Mouse (Mus musculus): Measurements from ENCODE around the gene Daam2. TPM values are rescaled to one million over a fixed set of nuclear protein-coding genes. Genes with fewer than 3 reads are reported as not detected.

Gene Daam2
- total RNA-seq, 1 experiment from 2014 or later = under 0.01 TPM

DNA sequence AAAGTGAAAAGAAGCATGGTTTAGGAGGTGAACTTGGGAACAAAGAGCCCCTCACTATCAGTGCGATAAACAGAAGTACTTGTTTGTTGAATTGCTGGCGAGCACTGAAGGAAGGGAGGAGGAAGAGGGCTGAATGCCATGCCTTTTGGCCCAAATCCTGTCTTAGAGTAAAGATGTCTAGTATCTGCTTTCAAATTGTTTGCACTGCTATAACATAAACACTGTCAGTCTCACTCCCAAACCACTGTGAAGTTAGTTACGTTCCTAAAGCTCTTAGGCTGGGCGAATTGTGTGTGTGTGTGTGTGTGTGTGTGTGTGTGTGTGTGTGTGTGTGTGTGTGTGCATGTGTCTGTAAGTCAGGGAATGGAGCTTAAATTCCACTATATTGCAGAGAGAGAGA lies 28.6 kb downstream of the Daam2 start:
- no peak for ATAC-seq (replicated peaks; ENCODE audit: low read depth, poor library complexity, severe bottlenecking)

DNA sequence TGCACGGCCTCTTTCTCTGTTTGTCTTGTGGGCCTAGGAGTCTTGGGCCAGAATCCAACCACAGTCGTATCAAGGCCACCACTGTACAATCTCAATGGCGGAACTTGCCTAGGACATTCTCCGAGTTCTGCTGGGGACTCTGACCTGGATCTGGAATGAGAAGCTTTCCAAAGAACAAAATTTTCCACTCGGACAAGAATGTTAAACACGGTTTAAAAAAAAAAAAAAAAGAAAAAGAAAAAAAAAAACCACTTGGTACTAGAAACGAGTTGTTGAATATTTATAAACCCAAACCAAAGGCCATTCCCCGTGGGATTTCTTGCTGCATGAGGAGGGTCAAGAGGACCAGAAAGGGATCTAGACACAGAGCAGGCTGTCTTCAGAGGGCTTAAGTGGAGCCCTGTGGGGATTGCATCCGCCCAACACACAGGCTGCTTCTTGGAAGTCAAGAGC lies 29.9 kb downstream of the Daam2 start:
- ATAC-seq (replicated peaks; ENCODE audit: low read depth, poor library complexity, severe bottlenecking) = no peak

DNA sequence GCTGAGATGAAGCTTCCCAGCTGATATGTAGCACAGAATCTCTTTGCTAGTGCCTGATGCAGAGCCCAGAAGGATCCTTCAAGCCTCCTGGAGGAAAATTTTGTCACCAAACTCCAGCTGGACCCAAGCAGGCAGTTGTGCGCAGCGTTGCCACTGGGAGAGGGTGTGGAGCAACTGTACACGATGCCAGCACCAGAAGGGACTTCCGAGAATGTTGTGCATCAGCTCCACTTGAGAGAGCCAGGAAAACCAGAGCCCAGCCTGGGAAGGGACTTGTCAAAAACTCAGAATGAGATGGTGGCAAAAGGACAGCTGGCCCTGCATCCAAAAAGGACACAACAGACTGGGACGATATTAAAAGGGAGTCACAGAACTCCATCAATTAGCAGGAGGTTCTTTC lies 32.5 kb downstream of the Daam2 start:
- no peak for ATAC-seq (replicated peaks; ENCODE audit: low read depth, poor library complexity, severe bottlenecking)

DNA sequence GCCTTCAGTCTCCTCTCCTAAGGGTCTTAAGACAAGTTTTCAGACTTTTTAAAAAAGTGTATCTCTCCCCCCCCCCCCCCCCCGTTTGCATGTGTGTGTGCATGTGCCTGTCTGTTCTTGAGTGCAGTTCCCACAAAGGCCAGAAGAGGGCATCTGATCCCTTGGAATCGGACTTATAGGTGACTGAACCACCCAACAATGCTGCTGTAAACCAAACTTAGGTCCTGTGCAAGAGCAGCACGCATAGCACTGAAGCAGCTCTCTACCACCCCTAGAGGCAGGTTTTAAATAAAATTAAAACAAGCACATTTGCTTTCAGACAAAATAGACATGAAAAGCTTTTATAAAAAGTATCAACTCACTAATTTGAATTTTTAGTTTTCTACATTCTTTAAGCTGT lies 33.9 kb downstream of the Daam2 start:
- peak; percentile 62 for ATAC-seq (replicated peaks; ENCODE audit: low read depth, poor library complexity, severe bottlenecking)

DNA sequence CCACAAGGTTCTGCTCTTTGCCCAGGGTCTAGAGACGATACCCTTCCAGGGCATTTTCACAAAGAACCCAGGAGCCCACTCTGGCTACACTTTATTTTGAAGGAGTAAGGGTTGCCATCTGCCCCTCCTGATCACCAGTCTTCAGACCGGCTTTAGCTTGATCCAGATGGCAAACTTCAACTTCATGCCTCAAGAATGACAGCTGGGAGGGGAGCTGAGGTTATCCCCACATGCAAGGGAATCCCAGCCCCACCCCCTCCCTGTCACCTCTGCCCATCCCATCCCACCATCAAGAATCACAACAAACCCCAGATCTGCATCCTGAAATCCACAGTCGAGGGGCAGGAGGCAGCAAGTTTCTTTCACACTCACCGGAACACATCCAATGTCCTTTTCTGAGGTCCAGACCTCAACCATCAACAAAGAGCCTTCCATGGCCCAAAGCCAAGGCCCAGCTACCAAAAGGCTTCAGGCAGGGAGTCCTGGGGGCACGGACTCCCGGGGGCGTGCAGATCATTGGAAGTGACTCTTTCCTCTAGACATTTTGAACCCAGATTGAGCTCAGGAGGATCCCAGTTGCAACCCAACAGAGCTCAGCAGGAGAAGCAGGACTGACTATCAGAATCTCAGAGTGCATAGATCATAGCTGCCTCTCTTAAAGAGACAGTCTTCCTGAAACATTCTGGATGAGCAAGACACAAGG lies 35.5 kb downstream of the Daam2 start:
- no peak for ATAC-seq (replicated peaks; ENCODE audit: low read depth, poor library complexity, severe bottlenecking)

DNA sequence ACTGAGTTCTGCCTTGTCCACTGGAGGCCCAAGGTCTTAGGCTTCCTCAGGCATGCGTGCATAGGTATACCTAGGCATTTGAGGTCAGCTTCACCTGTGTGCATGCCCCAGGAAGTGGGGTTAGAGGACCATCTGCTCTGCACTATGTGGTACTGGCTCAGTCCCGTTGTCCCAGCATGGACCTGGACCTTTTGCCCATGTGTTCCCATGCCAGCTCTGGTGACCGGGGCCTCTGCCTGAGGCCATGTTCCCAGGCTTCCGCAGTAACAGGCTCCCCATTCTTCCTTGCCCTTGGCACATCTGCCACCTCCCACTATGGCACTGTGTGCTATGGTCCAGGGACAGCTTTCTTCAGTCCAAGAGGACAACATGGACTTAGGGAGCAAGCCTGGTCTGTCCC lies 36.1 kb downstream of the Daam2 start:
- no peak for ATAC-seq (replicated peaks; ENCODE audit: low read depth, poor library complexity, severe bottlenecking)

DNA sequence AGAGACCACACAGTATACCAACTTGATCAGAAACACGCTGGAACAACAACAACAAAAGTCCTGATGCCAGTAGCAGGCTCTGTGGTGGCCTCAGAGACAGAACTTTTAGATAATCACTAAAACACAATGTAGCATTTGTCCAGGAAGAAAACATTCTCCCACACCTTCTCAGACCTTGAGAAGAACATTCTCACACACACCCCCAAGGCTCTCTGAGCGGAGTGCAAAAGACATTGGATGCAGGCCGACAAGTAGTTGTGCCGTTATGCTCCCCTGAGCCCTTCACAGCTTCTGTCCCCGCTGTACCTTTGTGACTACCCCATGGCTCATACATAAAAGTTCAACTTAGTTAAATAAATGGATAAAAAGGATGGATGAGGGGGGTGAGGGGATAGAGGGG lies 37.6 kb downstream of the Daam2 start:
- ATAC-seq (replicated peaks; ENCODE audit: low read depth, poor library complexity, severe bottlenecking) = no peak

DNA sequence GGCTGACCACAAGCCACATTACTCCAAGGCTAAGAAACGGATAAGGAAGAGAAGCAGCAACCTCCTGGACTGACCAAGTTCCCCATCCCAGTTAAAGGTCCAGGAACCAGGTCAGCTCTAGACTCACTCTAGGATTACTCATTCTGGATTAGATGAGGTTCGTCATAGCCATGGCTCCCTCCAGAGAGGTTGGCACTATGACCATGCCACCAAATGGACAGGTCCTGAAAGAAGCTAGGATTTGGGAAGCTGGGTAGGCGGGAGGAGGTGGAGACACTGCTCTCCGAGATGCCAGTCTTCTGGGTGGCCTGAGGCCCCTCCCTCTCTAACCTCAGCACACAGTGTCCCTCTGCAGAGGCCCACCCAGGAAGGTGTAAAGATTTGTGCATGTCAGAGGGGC lies 38.2 kb downstream of the Daam2 start:
- ATAC-seq (replicated peaks; ENCODE audit: low read depth, poor library complexity, severe bottlenecking) = no peak

DNA sequence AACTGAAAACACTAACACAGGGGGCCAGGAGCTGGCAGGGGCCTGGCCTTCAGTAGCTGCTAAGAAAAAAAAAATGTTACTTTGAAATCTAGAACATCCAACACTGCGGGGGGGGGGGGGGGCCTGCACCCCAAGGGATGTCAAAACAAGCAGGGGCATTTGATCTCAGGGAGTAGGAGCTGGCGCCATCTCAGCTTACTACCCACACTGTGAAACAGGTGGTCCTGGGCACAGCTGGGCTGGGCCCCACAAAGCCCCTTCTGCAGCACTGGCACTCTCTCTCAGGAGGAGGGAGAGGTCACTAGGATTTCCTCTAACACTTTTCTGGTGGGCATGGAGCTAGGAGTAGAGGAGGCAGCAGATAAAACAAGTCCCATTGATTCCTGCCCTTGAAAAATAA lies 39.6 kb downstream of the Daam2 start:
- ATAC-seq (replicated peaks; ENCODE audit: low read depth, poor library complexity, severe bottlenecking) = no peak

DNA sequence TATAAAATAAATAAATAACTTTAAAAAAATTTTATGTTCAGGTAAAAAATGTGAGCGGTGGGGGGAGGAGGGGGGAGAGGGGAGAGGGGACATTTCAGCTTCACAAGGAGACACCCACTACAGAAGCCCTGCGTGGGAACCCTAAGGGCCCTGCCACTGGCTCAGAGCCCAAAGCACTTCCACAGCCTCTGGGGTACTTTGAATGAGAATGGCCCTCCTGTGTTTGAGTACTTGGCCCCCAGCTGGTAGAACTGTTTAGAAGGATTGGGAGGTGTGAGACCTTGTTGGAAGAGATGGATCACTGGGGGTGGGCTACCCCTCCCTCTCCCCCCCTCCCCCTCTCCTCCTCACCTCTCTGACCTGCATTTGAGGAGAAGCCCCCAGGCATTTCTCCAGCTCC lies 41.7 kb downstream of the Daam2 start:
- no peak for ATAC-seq (replicated peaks; ENCODE audit: low read depth, poor library complexity, severe bottlenecking)

DNA sequence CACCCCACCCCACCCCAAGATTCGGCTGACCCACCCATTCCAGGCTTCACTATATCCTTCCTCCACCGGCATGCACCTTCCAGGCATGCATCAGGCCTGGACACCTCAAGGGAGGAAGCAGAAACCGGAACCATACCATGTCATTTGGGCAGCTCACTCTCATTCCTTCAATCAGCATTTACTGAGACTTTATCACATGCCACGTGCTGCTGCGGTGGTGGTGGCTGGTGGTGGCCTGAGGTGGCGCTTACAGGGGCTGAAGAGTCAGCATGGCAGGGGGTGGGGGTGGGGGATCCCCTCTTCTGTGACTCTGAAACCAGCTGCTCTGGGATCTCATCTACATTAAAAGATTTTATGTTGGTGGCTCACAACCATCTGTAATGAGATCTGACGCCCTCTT lies 42.1 kb downstream of the Daam2 start:
- peak; percentile 47; the same call in 1 of the 2 replicates for ATAC-seq (replicated peaks; ENCODE audit: low read depth, poor library complexity, severe bottlenecking)

DNA sequence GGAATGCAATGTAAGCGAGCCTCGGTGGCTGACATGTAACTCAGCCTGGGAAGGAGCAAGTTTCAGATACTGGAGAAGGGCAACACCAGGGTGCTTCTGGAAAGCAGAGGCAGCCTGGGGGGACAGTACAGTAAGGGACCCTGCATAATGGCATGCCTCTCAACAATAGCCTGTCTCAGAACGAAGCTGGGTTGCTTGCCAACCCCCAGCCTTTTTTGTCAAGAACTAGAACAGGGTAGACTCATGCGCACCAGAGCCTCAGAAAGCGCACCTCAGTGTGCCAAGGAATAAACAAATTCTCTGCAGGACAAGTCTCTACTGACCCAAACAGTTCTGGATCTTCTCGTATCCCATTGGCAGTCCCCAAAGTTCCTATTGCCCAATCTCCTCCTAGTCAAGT lies 43.5 kb downstream of the Daam2 start:
- no peak for ATAC-seq (replicated peaks; ENCODE audit: low read depth, poor library complexity, severe bottlenecking)

DNA sequence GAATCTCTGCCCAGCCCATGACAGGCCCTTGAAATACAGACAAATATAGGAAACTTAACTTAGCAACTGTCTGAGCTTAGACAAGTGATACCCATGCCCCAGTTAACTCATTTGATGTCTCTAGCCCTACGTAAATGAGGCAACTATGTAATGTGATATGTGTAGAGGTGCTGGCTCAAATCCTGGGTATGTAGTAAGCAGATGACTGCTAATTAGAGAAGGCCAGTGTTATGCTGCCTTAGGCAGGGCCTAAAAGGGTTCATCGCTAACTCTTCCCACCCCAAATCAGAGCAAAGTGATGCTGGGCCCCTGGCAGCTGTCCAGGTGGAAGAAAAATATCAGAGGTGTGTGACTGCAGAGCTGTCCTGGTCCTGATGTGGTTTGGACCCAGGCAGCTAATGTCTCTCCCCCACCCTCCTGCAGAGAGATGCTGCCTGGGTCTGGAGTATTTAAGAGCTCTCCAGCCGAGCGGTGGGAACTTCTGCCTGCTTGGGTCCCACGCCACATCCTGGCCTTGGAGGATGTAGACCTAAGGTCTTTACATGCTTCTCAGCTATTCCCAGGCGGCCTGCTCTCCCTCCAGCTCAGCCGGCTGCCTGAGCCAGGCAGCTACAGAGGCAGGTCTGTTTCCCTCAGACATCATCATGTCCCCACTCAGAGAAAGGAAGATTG lies 44.4 kb downstream of the Daam2 start:
- no peak for ATAC-seq (replicated peaks; ENCODE audit: low read depth, poor library complexity, severe bottlenecking)

DNA sequence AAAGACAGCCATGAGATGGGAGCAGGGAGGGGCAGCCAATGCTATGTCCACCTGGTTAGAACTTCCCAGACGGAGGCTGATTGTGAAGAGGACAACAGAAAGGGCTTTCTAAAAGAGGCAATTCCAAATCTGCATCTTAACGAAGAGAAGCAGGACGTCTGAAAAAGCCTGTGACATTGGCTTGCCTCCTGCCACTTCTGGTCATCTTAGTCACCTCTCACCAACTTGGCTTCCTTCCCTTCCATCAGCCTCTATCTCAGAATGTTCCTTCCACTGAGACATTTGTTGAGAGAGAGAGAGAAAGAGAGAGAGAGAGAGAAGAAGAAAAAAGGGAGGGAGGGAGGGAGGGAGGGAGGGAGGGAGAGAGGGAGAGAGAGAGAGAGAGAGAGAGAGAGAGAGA lies 47.1 kb downstream of the Daam2 start:
- ATAC-seq (replicated peaks; ENCODE audit: low read depth, poor library complexity, severe bottlenecking) = no peak

DNA sequence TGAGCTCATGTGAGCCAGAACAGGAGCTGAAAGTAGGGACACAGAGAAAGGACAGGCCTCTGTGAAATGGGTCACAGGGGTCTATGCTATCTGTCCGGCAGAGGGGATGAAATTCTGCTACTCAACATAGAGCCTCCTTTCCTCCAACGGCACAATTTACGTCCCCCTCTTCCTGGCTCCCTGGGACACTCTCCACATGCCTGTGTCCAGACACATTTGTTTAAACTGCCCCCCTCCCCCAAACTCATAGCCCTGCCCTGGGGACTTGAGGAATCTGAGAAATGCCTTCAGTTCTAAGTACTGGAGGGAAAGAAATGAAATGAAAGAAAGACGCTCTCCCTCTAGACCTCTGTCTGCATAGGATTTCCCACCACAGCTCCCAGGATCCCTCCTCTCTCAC lies 48.5 kb downstream of the Daam2 start:
- no peak for ATAC-seq (replicated peaks; ENCODE audit: low read depth, poor library complexity, severe bottlenecking)

DNA sequence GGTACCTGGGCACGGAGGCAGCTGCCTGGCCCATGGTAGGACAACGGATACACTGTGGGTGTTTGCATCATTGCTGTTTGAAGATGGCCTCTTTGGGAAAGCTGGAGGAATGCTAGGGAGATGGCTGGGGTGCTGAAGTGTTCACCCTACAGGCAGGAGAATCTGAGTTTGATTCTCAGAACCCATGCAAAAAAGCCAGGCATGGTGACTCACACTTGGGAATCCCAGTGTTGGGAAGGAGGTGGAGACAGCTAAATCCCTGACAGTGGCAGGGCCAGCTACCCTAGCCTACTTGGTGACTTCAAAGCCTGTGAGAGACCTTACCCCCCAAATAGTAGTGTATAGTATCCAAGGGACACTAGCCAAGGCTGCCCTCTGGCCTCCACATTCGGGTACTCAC lies 49.0 kb downstream of the Daam2 start:
- no peak for ATAC-seq (replicated peaks; ENCODE audit: low read depth, poor library complexity, severe bottlenecking)

DNA sequence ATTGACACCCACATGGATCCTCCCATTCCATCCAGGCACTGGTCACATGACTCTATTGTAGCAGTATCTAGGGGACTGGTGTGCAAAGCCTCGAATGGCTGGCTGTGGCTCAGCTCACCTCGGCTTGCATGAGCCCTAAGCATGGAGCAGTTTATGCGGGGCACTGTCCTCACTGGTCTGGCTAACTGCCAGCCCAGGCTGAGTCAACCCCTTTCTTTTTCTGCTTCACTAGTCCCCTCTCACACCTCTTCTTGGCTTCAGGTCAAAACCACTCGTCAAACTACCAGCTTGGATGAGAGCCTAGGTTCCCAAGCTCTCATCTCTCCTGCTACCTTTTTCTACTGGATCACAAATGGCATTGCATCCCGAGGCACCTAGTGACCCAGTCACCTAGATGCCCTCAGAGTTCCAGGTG lies 51.5 kb downstream of the Daam2 start:
- ATAC-seq (replicated peaks; ENCODE audit: low read depth, poor library complexity, severe bottlenecking) = no peak

DNA sequence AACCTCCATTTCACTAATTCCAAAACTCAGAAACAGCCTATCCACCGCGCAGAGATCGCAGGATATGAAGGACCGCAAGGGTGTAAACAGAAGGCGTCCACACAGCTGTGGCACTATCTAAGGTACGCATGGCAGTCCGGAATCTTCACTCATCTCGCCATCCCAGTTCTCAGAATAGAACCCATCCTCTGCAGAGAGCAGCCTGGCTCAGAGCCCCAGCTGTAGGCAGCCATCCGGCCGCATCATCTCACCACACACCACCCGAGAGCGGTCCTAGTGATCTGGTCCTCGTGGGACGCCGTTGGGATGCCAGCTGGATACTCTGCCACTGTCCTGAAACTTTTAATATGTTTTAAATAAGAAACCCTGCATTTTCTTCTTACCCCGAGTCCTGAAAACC lies 54.7 kb downstream of the Daam2 start:
- no peak for ATAC-seq (replicated peaks; ENCODE audit: low read depth, poor library complexity, severe bottlenecking)

DNA sequence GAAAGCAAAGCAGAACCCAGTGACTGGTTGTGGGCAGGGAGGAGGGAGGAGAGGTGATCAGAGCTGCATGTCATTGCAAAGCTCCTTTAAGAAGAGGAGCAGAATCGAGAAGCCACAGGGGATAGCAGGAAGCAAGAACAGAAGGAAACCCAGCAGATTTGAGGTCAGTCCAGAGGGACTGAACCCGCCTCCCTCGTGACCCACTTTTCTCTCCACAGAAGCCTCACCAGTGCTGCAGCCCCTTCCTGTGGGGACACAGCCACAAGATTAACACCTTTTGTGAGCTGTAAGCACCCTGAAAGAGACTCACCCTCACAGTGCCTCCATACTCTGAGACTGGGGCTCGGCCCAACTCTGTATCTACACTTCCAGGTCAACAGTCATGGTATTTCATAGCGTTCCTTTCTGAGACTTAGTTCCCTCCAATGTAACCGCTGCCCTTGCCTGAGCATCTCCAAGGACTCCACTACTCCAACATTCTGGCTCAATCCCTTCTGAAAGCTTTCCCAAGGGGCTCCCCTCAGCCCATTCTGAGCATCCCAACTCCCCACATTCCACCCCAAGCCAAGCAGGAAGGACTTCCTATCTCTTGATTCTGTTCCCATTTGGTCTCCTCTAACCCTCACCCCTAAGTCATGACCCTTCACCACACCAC lies 60.8 kb downstream of the Daam2 start:
- ATAC-seq (replicated peaks; ENCODE audit: low read depth, poor library complexity, severe bottlenecking) = no peak

DNA sequence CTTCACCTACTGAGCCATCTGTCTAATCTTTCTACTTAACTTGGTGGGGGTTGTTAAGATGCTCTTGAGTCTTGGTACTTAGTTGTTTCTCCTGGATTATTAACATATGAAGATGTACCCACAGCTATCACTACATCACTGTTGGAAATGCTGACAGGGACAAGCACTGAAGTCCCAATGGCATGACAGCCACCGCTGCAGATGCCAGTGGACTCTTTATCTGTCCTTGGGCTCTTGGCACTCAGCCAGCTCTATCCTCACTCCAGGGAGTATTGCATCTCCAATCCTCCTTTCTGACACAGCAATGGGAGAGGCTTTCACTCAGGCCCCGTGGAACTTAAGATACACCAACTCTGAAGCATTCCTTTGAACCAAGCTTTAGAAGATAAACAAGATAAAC lies 63.9 kb downstream of the Daam2 start:
- no peak for ATAC-seq (replicated peaks; ENCODE audit: low read depth, poor library complexity, severe bottlenecking)

DNA sequence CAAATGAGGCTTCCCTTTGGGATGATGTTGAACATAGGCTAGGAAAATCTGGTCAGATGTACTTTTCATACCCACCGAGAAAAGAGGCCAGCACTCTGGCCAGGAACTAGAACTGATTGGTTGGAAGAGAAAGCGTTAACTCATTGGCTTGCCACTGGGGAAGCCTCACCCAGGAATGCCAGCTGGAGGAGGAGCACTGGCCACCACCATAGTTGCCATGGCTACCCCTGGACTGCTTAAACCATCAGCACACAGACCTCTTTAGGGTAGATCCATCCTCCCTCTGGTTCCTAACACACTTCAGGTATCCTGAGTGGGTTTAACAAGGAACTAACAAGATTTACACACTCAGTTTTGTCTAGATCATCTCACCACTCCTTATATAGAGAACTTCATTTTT lies 64.5 kb downstream of the Daam2 start:
- ATAC-seq (replicated peaks; ENCODE audit: low read depth, poor library complexity, severe bottlenecking) = no peak

All from common myeloid progenitor, adult 5-6 weeks (primary cell).